Mouse (Mus musculus): ENCODE data around the gene Asb1. TPM values are rescaled to one million over a fixed set of nuclear protein-coding genes. Genes with fewer than 3 reads are reported as not detected.

Gene Asb1
- polyA plus RNA-seq, 1 experiment = 14.9 TPM

- Histone ChIP-seq H3K4me2 (ENCODE audit: low read depth) (no peak overlapping the region), H3K36me3 (ENCODE audit: control insufficient read depth, insufficient read depth) (no peaks in the 10 kb centered on the region), H3K79me2 (ENCODE audit: control insufficient read depth, insufficient read depth) (no peaks in the 10 kb centered on the region), H3K4me3 (no peak overlapping the region), H3K27me3 (ENCODE audit: control insufficient read depth, insufficient read depth, insufficient read length) (no peaks in the 10 kb centered on the region), H3ac (ENCODE audit: control insufficient read depth, insufficient read length) (no peak overlapping the region)
- TF ChIP-seq POLR2AphosphoS2 (IDR thresholded peaks at IDR 0.05; ENCODE audit: insufficient read length, low read depth) (no peak), MYOD1 (IDR thresholded peaks at IDR 0.05; ENCODE audit: control insufficient read depth in 1 of 3, insufficient read length in 2 of 3, low read depth in 2 of 3) (no peak), MYOG (IDR thresholded peaks at IDR 0.05; ENCODE audit: control insufficient read depth in 1 of 3, insufficient read depth in 1 of 3, insufficient read length in 2 of 3, low read depth in 2 of 3) (no peak), TCF12 (IDR thresholded peaks at IDR 0.05; ENCODE audit: insufficient read depth, poor library complexity, severe bottlenecking) (no peak), POLR2A (IDR thresholded peaks at IDR 0.05; ENCODE audit: insufficient read length, low read depth) (no peak)
These were observed 23.7 kb downstream of the Asb1 start for GRCm38 (mm10) chr1:91564004-91564403.

DNA sequence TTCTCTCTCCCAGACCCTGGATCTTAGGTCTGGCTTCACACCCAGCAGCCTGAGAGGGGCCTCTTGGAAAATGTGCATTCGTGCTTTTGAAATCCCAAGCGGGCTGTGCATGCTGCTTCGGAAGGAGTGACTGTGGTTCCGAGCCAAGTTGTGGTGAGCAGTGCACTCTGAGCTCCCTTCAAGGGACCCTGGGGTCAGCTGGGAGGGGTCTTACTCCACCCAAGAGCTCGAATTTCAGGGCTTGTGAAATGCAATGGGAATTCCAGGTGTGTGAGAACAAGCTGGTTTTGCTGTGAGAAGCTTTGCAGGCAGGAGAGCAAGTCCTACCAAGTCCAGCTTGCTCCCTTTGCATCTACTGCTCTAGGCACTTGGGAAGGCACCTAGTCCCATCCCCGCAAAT is 24.3 kb downstream of the Asb1 start:
- no peaks in the 10 kb centered on the region for H3K36me3 ChIP-seq (ENCODE audit: control insufficient read depth, insufficient read depth)
- H3K79me2 ChIP-seq (ENCODE audit: control insufficient read depth, insufficient read depth) = no peaks in the 10 kb centered on the region
- H3K4me3 ChIP-seq = no peak overlapping the region
- no peak overlapping the region for H3K4me2 ChIP-seq (ENCODE audit: low read depth)
- no peaks in the 10 kb centered on the region for H3K27me3 ChIP-seq (ENCODE audit: control insufficient read depth, insufficient read depth, insufficient read length)
- H3ac ChIP-seq (ENCODE audit: control insufficient read depth, insufficient read length) = no peak overlapping the region
- no peak for TF ChIP-seq E2F4 (IDR thresholded peaks at IDR 0.05; ENCODE audit: insufficient read depth)
- no peak for TF ChIP-seq TCF12 (IDR thresholded peaks at IDR 0.05; ENCODE audit: insufficient read depth, poor library complexity, severe bottlenecking)

DNA sequence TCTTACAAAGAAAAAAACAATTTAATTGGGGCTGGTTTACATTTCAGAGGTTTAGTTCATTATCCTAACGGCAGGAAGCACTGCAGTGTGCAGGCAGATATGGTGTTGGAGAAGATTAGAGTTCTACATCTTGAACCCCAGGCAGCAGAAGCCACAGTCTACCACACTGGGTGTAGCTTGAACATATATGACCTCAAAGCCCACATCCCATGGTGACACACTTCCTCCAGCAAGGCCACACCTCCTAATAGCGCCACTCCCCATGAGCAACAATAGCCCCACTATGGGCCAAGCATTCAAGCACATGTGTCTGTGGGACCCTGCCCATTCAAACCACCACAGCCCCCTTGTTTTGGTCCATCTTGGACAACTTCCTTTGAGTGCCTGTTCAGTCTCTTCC is 26.9 kb downstream of the Asb1 start:
- Histone ChIP-seq H3K4me2 (ENCODE audit: low read depth) (no peak overlapping the region), H3K27me3 (ENCODE audit: control insufficient read depth, insufficient read depth, insufficient read length) (peaks cover 4% of the 10 kb centered on the region), H3K4me3 (no peak overlapping the region), H3K79me2 (ENCODE audit: control insufficient read depth, insufficient read depth) (no peaks in the 10 kb centered on the region), H3K36me3 (ENCODE audit: control insufficient read depth, insufficient read depth) (no peaks in the 10 kb centered on the region), H3ac (ENCODE audit: control insufficient read depth, insufficient read length) (no peak overlapping the region)
- TF ChIP-seq MAX (IDR thresholded peaks at IDR 0.05; ENCODE audit: low read depth) (no peak), TCF3 (IDR thresholded peaks at IDR 0.05; ENCODE audit: insufficient read length, low read depth) (no peak)

- no peak overlapping the region for H3ac ChIP-seq (ENCODE audit: control insufficient read depth, insufficient read length)
- peaks cover 4% of the 10 kb centered on the region for H3K27me3 ChIP-seq (ENCODE audit: control insufficient read depth, insufficient read depth, insufficient read length)
- TF ChIP-seq SRF (IDR thresholded peaks at IDR 0.05; ENCODE audit: control insufficient read depth, insufficient read length, low read depth) = no peak
- TF ChIP-seq MYOG (IDR thresholded peaks at IDR 0.05; ENCODE audit: control insufficient read depth in 1 of 3, insufficient read depth in 1 of 3, insufficient read length in 2 of 3, low read depth in 2 of 3) = no peak
- TF ChIP-seq MAX (IDR thresholded peaks at IDR 0.05; ENCODE audit: low read depth) = no peak
- no peak for TF ChIP-seq MYOD1 (IDR thresholded peaks at IDR 0.05; ENCODE audit: control insufficient read depth in 1 of 3, insufficient read length in 2 of 3, low read depth in 2 of 3)
- TF ChIP-seq POLR2AphosphoS2 (IDR thresholded peaks at IDR 0.05; ENCODE audit: insufficient read length, low read depth) = no peak
- TF ChIP-seq TCF3 (IDR thresholded peaks at IDR 0.05; ENCODE audit: insufficient read length, low read depth) = no peak
- no peak for TF ChIP-seq E2F4 (IDR thresholded peaks at IDR 0.05; ENCODE audit: insufficient read depth)
- no peak for TF ChIP-seq REST (IDR thresholded peaks at IDR 0.05; ENCODE audit: insufficient read depth, insufficient read length)
- TF ChIP-seq CEBPB (IDR thresholded peaks at IDR 0.05; ENCODE audit: insufficient read depth, poor library complexity, severe bottlenecking) = no peak
- TF ChIP-seq USF1 (IDR thresholded peaks at IDR 0.05; ENCODE audit: low read depth) = no peak
- no peak for TF ChIP-seq POLR2A (IDR thresholded peaks at IDR 0.05; ENCODE audit: insufficient read length, low read depth)
- no peak for TF ChIP-seq TCF12 (IDR thresholded peaks at IDR 0.05; ENCODE audit: insufficient read depth, poor library complexity, severe bottlenecking)
- H3K4me2 ChIP-seq (ENCODE audit: low read depth) = no peak overlapping the region
- no peaks in the 10 kb centered on the region for H3K79me2 ChIP-seq (ENCODE audit: control insufficient read depth, insufficient read depth)
- no peaks in the 10 kb centered on the region for H3K36me3 ChIP-seq (ENCODE audit: control insufficient read depth, insufficient read depth)
- H3K4me3 ChIP-seq = no peak overlapping the region
These were observed 32.1 kb downstream of the Asb1 start for GRCm38 (mm10) chr1:91572458-91572857.

GRCm38 (mm10) chr1:91574208-91574607 is 33.9 kb downstream of the Asb1 start:
- no peaks in the 10 kb centered on the region for H3K36me3 ChIP-seq (ENCODE audit: control insufficient read depth, insufficient read depth)
- TF ChIP-seq MAX (IDR thresholded peaks at IDR 0.05; ENCODE audit: low read depth) = no peak
- TF ChIP-seq REST (IDR thresholded peaks at IDR 0.05; ENCODE audit: insufficient read depth, insufficient read length) = no peak
- TF ChIP-seq POLR2A (IDR thresholded peaks at IDR 0.05; ENCODE audit: insufficient read length, low read depth) = no peak

DNA sequence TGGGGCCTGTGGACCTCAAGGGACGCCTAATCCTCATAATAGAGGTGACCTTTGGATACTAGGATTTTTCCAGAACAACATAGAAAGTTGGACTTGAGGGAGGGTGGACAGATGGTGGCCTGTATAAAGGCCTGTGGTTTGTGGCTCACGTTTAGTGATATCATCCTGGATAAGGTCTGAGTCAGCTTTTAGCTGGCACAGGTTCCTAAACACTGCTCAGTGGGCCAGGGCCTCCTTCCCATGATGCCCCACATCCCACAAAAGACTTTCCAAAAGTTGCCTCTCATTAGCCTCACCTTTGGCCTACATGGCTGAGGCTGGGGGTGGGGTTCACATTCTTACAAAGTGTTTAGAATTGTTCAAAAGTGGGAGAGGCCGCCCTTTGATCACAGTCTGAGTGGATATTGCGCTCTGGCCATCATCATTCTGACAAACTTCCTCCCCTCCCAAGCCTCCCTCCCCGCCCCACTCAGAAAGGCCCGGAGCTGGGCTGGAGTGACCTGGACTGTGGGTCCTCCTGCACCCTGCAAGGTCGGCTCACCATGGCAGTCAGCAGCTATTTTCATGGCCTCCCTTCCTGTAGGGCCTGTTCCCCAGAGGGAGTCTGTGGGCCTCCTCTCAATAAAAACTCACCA is 37.7 kb downstream of the Asb1 start:
- H3K4me2 ChIP-seq (ENCODE audit: low read depth) = no peak overlapping the region
- no peak overlapping the region for H3ac ChIP-seq (ENCODE audit: control insufficient read depth, insufficient read length)
- H3K36me3 ChIP-seq (ENCODE audit: control insufficient read depth, insufficient read depth) = no peaks in the 10 kb centered on the region
- no peaks in the 10 kb centered on the region for H3K79me2 ChIP-seq (ENCODE audit: control insufficient read depth, insufficient read depth)
- TF ChIP-seq CEBPB (IDR thresholded peaks at IDR 0.05; ENCODE audit: insufficient read depth, poor library complexity, severe bottlenecking) (no peak), USF1 (IDR thresholded peaks at IDR 0.05; ENCODE audit: low read depth) (no peak), REST (IDR thresholded peaks at IDR 0.05; ENCODE audit: insufficient read depth, insufficient read length) (no peak), SRF (IDR thresholded peaks at IDR 0.05; ENCODE audit: control insufficient read depth, insufficient read length, low read depth) (no peak), E2F4 (IDR thresholded peaks at IDR 0.05; ENCODE audit: insufficient read depth) (no peak), MYOG (IDR thresholded peaks at IDR 0.05; ENCODE audit: control insufficient read depth in 1 of 3, insufficient read depth in 1 of 3, insufficient read length in 2 of 3, low read depth in 2 of 3) (no peak), TCF12 (IDR thresholded peaks at IDR 0.05; ENCODE audit: insufficient read depth, poor library complexity, severe bottlenecking) (no peak)
- H3K4me3 ChIP-seq = no peak overlapping the region
- H3K27me3 ChIP-seq (ENCODE audit: control insufficient read depth, insufficient read depth, insufficient read length) = no peaks in the 10 kb centered on the region

More at GRCm38 (mm10) chr1:91574208-91574607, 33.9 kb downstream of the Asb1 start:
- H3K79me2 ChIP-seq (ENCODE audit: control insufficient read depth, insufficient read depth) = no peaks in the 10 kb centered on the region
- no peak overlapping the region for H3K4me2 ChIP-seq (ENCODE audit: low read depth)
- peaks cover 4% of the 10 kb centered on the region for H3K27me3 ChIP-seq (ENCODE audit: control insufficient read depth, insufficient read depth, insufficient read length)
- H3ac ChIP-seq (ENCODE audit: control insufficient read depth, insufficient read length) = no peak overlapping the region
- no peak overlapping the region for H3K4me3 ChIP-seq

All from myocyte (in vitro differentiated cells).